ENCODE assay signal across 8 mouse cellular contexts in genomic region chr2:173019790-173020189, GRCm38 (mm10). TPM values are rescaled to one million over a fixed set of nuclear protein-coding genes. Genes with fewer than 3 reads are reported as not detected.
DNase-seq lines count a peak whose midpoint lies in the region; ATAC-seq and TF ChIP-seq lines count a peak whose summit lies in the region.

No protein-coding gene starts in this region.

- peak overlapping the region; percentile 33; the same call in 1 of the 2 replicates for H3K9ac ChIP-seq in hindbrain, embryonic 12.5 days

- DNase-seq in G1E (ENCODE audit: low spot score) = peak; percentile 89
- DNase-seq in cerebellum, adult 9-11 months = peak; percentile 88
- DNase-seq in frontal cortex, postnatal 10 days (ENCODE audit: low spot score in 2 of 2) = peak; percentile 75 to 80
- peak; percentile 60 to 66 for DNase-seq in layer of hippocampus, postnatal 25 days (ENCODE audit: extremely low spot score in 1 of 2, low spot score in 1 of 2)
- DNase-seq in lung, postnatal 14 days = peak; percentile 93
- DNase-seq in ovary, postnatal 36 days (ENCODE audit: low spot score) = peak; percentile 92
- peak; percentile 98 for DNase-seq in thymus, postnatal 14 days

- H3K27me3 ChIP-seq in G1E (ENCODE audit: insufficient read depth, low read length) = no peaks in the 10 kb centered on the region
- H3K27me3 ChIP-seq in hindbrain, embryonic 12.5 days = peaks cover 35% of the 10 kb centered on the region

- no peaks in the 10 kb centered on the region for H3K9me3 ChIP-seq in G1E (replicated peaks)
- no peaks in the 10 kb centered on the region for H3K9me3 ChIP-seq in hindbrain, embryonic 12.5 days (replicated peaks)

- H3K4me3 ChIP-seq in G1E (ENCODE audit: low read depth, low read length) = peak overlapping the region; percentile 70
- H3K4me3 ChIP-seq in hindbrain, embryonic 12.5 days = peak overlapping the region; percentile 30

- WGBS in hindbrain, embryonic 12.5 days = under 1% methylated on average over 29 of the region's 29 CpGs

- peak; percentile 62 for ATAC-seq in G1E (ENCODE audit: extremely low read depth, insufficient number of reproducible peaks, low FRiP score, poor library complexity, severe bottlenecking)
- peak; percentile 72 for ATAC-seq in hindbrain, embryonic 12.5 days (ENCODE audit: low FRiP score)

- no peak overlapping the region for H3K27ac ChIP-seq in hindbrain, embryonic 12.5 days

- H3K4me1 ChIP-seq in G1E (ENCODE audit: insufficient read depth, low read depth, low read length) = peaks cover 61% of the 10 kb centered on the region
- peaks cover 38% of the 10 kb centered on the region for H3K4me1 ChIP-seq in hindbrain, embryonic 12.5 days

- H3K4me2 ChIP-seq in hindbrain, embryonic 12.5 days (replicated peaks) = peak overlapping the region; percentile 63

- TF ChIP-seq CTCF in G1E (IDR thresholded peaks at IDR 0.05; ENCODE audit: low read depth, low read length) = no peak

- peaks cover 51% of the 10 kb centered on the region for H3K36me3 ChIP-seq in G1E (replicated peaks)
- peaks cover 14% of the 10 kb centered on the region for H3K36me3 ChIP-seq in hindbrain, embryonic 12.5 days

RNA-seq across cellular contexts. Expression of gene Rbm38, which starts 0.5 kb away (rescaled TPM):
- total RNA-seq in G1E (2014; fragmentation: Nextera tagmentation) = 299 and 342 TPM in 2 replicates
- 35.7 and 36.0 TPM in 2 replicates for total RNA-seq in G1E (2017)
- 692 and 737 TPM in 2 replicates for polyA plus RNA-seq in G1E (2012)
- polyA plus RNA-seq in hindbrain, embryonic 12.5 days (2016; fragmentation: Nextera tagmentation; extraction: Ambion mirVana) = 38.9 and 44.8 TPM in 2 replicates
- 1 to 10 TPM; 3.3 to 5.0 TPM for total RNA-seq in layer of hippocampus, postnatal 25 days (2021)

RNA-seq across cellular contexts. Expression of gene Rae1, which starts 19.9 kb away (rescaled TPM):
- total RNA-seq in G1E (2014; fragmentation: Nextera tagmentation) = 165 and 189 TPM in 2 replicates
- total RNA-seq in G1E (2017) = 92.4 and 93.2 TPM in 2 replicates
- polyA plus RNA-seq in G1E (2012) = 60.2 and 71.9 TPM in 2 replicates
- polyA plus RNA-seq in hindbrain, embryonic 12.5 days (2016; fragmentation: Nextera tagmentation; extraction: Ambion mirVana) = 111 and 126 TPM in 2 replicates
- total RNA-seq in layer of hippocampus, postnatal 25 days (2021) = 10 to 100 TPM; 74.5 to 88.6 TPM

RNA-seq across cellular contexts. Expression of gene Spo11, which starts 42.3 kb away (rescaled TPM):
- not detected in 2 replicates for total RNA-seq in G1E (2014; fragmentation: Nextera tagmentation)
- not detected in 2 replicates for total RNA-seq in G1E (2017)
- polyA plus RNA-seq in G1E (2012) = not detected in 2 replicates
- polyA plus RNA-seq in hindbrain, embryonic 12.5 days (2016; fragmentation: Nextera tagmentation; extraction: Ambion mirVana) = 0.50 and 0.93 TPM in 2 replicates
- total RNA-seq in layer of hippocampus, postnatal 25 days (2021) = not detected

Comparison
In these comparisons a context has a peak if more than half of its experiments do, and no peak if none do; other contexts are left out.
1. RNA of gene Rbm38, which starts 0.5 kb away (total RNA-seq): 35.7 to 342 TPM in G1E; 3.3 to 5.0 TPM in layer of hippocampus, postnatal 25 days; every median in the first group is over 4 times any median in the second.
2. Peak in every context shown above with its lines, with median percentiles within 50 percentile points of each other: DNase-seq.